Mouse (Mus musculus): Measurements from ENCODE around the gene Iqgap2. TPM values are rescaled to one million over a fixed set of nuclear protein-coding genes. Genes with fewer than 3 reads are reported as not detected.

Iqgap2 gene
- total and polyA plus RNA-seq, 3 experiments: 0.08 to 0.14 (median 0.11) TPM

DNA sequence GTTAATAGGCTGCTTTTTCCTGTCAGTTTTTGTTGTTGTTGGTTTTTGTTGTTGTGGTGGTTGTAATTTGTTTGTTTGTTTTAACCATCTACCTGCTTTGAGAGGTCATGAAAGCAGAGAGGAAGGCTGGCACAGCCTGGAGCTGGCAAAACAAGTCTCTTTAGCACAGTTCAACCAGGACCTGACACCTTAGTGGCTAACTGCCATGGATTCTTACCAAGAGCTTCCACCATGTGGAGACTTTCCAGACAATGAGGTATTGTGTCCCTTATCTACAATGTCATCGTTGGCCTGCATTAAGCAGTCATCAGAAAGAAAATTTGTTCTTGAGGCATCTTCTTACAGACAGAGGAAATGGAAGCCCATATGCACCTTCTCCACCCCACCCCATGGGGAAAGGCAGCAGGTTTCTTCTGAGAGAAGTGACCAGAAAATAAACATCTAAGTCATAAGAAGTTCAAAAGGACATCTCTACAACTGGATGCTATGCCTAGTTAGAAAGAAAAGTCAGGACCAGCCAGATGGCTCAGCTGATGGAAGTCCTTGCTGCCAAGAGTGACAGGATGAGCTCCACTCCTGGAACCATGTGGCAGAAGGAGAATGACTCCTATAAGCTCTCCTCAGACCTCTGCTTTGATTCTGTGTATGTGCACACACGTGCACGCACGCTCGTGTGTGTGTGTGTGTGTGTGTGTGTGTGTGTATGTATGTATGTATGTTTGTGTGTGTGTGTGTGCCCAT, 113.9 kb downstream of the Iqgap2 start:
- no peaks in the 10 kb centered on the region for H3K9me3 ChIP-seq (replicated peaks; ENCODE audit: low read length)
- no peak overlapping the region for H3K9ac ChIP-seq (ENCODE audit: insufficient read depth, low read depth)
- dilution Hi-C loops (cut with MboI; ENCODE audit: extremely low pct_ligation_motif_present, extremely low pct_unique_long_range_greater_than_20kb, low sequenced_read_pairs): no loop called here
- H3K4me2 ChIP-seq (ENCODE audit: insufficient read depth, low read depth, poor library complexity, severe bottlenecking): no peak overlapping the region
- H3K27ac ChIP-seq (ENCODE audit: insufficient read depth, low read depth): no peak overlapping the region
- H3K4me1 ChIP-seq (ENCODE audit: control insufficient read depth in 1 of 2, insufficient read depth in 2 of 2): peaks cover 0 to 31% of the 10 kb centered on the region in 2 experiments; a peak in 2 of 4 replicates
- TF ChIP-seq SMC3 (IDR thresholded peaks at IDR 0.05; ENCODE audit: low read depth, low read length): no peak
- TF ChIP-seq MXI1 (IDR thresholded peaks at IDR 0.05; ENCODE audit: low read depth, low read length): no peak
- no peak for TF ChIP-seq BHLHE40 (IDR thresholded peaks at IDR 0.05; ENCODE audit: low read depth, low read length)
- TF ChIP-seq CTCF (conservative IDR thresholded peaks at IDR 0.05 in 1 of 2, IDR thresholded peaks at IDR 0.05 in 1 of 2; ENCODE audit: low read depth in 2 of 2, low read length in 2 of 2): no peak
- no peak for TF ChIP-seq SIN3A (IDR thresholded peaks at IDR 0.05; ENCODE audit: low read length)
- TF ChIP-seq POLR2A (IDR thresholded peaks at IDR 0.05; ENCODE audit: low read depth, low read length): no peak
- no peak for TF ChIP-seq E2F4 (IDR thresholded peaks at IDR 0.05; ENCODE audit: insufficient replicate concordance, low read depth, low read length)
- no peak for TF ChIP-seq GABPA (IDR thresholded peaks at IDR 0.05; ENCODE audit: insufficient replicate concordance, low read depth, low read length)
- TF ChIP-seq MEF2A (IDR thresholded peaks at IDR 0.05; ENCODE audit: borderline replicate concordance, low read depth, low read length): no peak
- TF ChIP-seq TCF12 (IDR thresholded peaks at IDR 0.05; ENCODE audit: low read depth, low read length): no peak
- TF ChIP-seq NELFE (IDR thresholded peaks at IDR 0.05; ENCODE audit: low read depth, low read length): no peak
- no peak for TF ChIP-seq MYC (IDR thresholded peaks at IDR 0.05; ENCODE audit: low read depth, low read length)
- TF ChIP-seq ZKSCAN1 (IDR thresholded peaks at IDR 0.05; ENCODE audit: borderline replicate concordance, low read depth, low read length): no peak
- TF ChIP-seq CHD2 (IDR thresholded peaks at IDR 0.05; ENCODE audit: low read length): no peak
- no peak for TF ChIP-seq IRF4 (IDR thresholded peaks at IDR 0.05; ENCODE audit: low read depth, low read length)
- TF ChIP-seq CHD1 (IDR thresholded peaks at IDR 0.05; ENCODE audit: low read depth, low read length): no peak
- no peak for TF ChIP-seq JUND (conservative IDR thresholded peaks at IDR 0.05; ENCODE audit: low read depth, low read length)
- no peak for TF ChIP-seq PAX5 (IDR thresholded peaks at IDR 0.05; ENCODE audit: low read length)
- TF ChIP-seq MAX (IDR thresholded peaks at IDR 0.05; ENCODE audit: low read length): no peak
- H3K4me3 ChIP-seq (replicated peaks in 1 of 3; ENCODE audit: low read depth in 2 of 3, low read length in 2 of 3, poor library complexity in 1 of 3): no peak overlapping the region
- no peaks in the 10 kb centered on the region for H3K79me2 ChIP-seq (replicated peaks; ENCODE audit: control insufficient read depth, extremely low read depth, insufficient read depth, poor library complexity, severe bottlenecking)
- H3K27me3 ChIP-seq (replicated peaks): no peaks in the 10 kb centered on the region
- in situ Hi-C loops (cut with MboI; ENCODE audit: low pct_ligation_motif_present, low pct_unique_long_range_greater_than_20kb, low sequenced_read_pairs): no loop called here
- no peak for DNase-seq (ENCODE audit: extremely low read depth)
- H3K36me3 ChIP-seq (replicated peaks in 1 of 2; ENCODE audit: control insufficient read depth in 1 of 2, insufficient read depth in 1 of 2, low read length in 1 of 2): no peaks in the 10 kb centered on the region

DNA sequence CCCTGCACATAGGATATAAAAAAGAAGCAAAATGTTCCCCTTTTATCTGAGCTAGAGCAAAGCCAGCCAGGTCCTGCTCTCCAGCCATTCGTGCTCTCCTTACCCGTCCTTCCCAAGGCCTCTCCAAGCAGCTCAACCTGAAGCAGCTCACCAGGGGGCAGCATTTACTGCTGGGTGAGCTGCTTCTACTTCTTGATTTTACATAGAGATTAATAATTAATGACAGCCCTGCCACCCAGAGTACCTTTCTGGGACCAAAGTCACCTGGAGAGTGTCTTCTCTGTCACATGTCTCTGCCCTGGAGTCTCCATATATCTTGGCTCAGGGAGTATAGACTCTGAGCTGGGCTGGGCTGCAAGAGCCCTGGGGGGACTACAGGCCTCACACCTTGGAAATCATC, 114.5 kb downstream of the Iqgap2 start:
- no peak overlapping the region for H3K4me3 ChIP-seq (replicated peaks in 1 of 3; ENCODE audit: low read depth in 2 of 3, low read length in 2 of 3, poor library complexity in 1 of 3)
- dilution Hi-C loops (cut with MboI; ENCODE audit: extremely low pct_ligation_motif_present, extremely low pct_unique_long_range_greater_than_20kb, low sequenced_read_pairs): no loop called here
- H3K27ac ChIP-seq (ENCODE audit: insufficient read depth, low read depth): no peak overlapping the region
- DNase-seq (ENCODE audit: extremely low read depth): peak; percentile 31
- in situ Hi-C loops (cut with MboI; ENCODE audit: low pct_ligation_motif_present, low pct_unique_long_range_greater_than_20kb, low sequenced_read_pairs): no loop called here
- no peaks in the 10 kb centered on the region for H3K79me2 ChIP-seq (replicated peaks; ENCODE audit: control insufficient read depth, extremely low read depth, insufficient read depth, poor library complexity, severe bottlenecking)
- H3K27me3 ChIP-seq (replicated peaks): no peaks in the 10 kb centered on the region
- no peaks in the 10 kb centered on the region for H3K36me3 ChIP-seq (replicated peaks in 1 of 2; ENCODE audit: control insufficient read depth in 1 of 2, insufficient read depth in 1 of 2, low read length in 1 of 2)
- H3K9me3 ChIP-seq (replicated peaks; ENCODE audit: low read length): no peaks in the 10 kb centered on the region
- H3K4me2 ChIP-seq (ENCODE audit: insufficient read depth, low read depth, poor library complexity, severe bottlenecking): no peak overlapping the region
- H3K4me1 ChIP-seq (ENCODE audit: control insufficient read depth in 1 of 2, insufficient read depth in 2 of 2): peaks cover 0 to 29% of the 10 kb centered on the region in 2 experiments; a peak in 2 of 4 replicates
- H3K9ac ChIP-seq (ENCODE audit: insufficient read depth, low read depth): no peak overlapping the region
- TF ChIP-seq RCOR1 (conservative IDR thresholded peaks at IDR 0.05; ENCODE audit: low read depth, low read length): no peak
- TF ChIP-seq ZKSCAN1 (IDR thresholded peaks at IDR 0.05; ENCODE audit: borderline replicate concordance, low read depth, low read length): no peak
- TF ChIP-seq TCF12 (IDR thresholded peaks at IDR 0.05; ENCODE audit: low read depth, low read length): no peak
- no peak for TF ChIP-seq MAFK (IDR thresholded peaks at IDR 0.05; ENCODE audit: insufficient replicate concordance, low read length)
- no peak for TF ChIP-seq TBP (conservative IDR thresholded peaks at IDR 0.05; ENCODE audit: low read depth, low read length)
- no peak for TF ChIP-seq CHD2 (IDR thresholded peaks at IDR 0.05; ENCODE audit: low read length)
- no peak for TF ChIP-seq IRF4 (IDR thresholded peaks at IDR 0.05; ENCODE audit: low read depth, low read length)
- no peak for TF ChIP-seq PAX5 (IDR thresholded peaks at IDR 0.05; ENCODE audit: low read length)
- no peak for TF ChIP-seq GABPA (IDR thresholded peaks at IDR 0.05; ENCODE audit: insufficient replicate concordance, low read depth, low read length)
- no peak for TF ChIP-seq CHD1 (IDR thresholded peaks at IDR 0.05; ENCODE audit: low read depth, low read length)
- TF ChIP-seq EP300 (IDR thresholded peaks at IDR 0.05; ENCODE audit: low read length): no peak
- no peak for TF ChIP-seq ZC3H11A (IDR thresholded peaks at IDR 0.05; ENCODE audit: low read depth, low read length)
- no peak for TF ChIP-seq MYC (IDR thresholded peaks at IDR 0.05; ENCODE audit: low read depth, low read length)
- TF ChIP-seq JUN (IDR thresholded peaks at IDR 0.05; ENCODE audit: insufficient read depth, low read depth, low read length): no peak
- peak in 1 of 2 experiments; percentile 63; a peak in 2 of 4 replicates for TF ChIP-seq CTCF (conservative IDR thresholded peaks at IDR 0.05 in 1 of 2, IDR thresholded peaks at IDR 0.05 in 1 of 2; ENCODE audit: low read depth in 2 of 2, low read length in 2 of 2)
- TF ChIP-seq NRF1 (IDR thresholded peaks at IDR 0.05; ENCODE audit: low read depth, low read length): no peak
- no peak for TF ChIP-seq ELF1 (IDR thresholded peaks at IDR 0.05; ENCODE audit: low read depth, low read length)
- no peak for TF ChIP-seq MAX (IDR thresholded peaks at IDR 0.05; ENCODE audit: low read length)
- TF ChIP-seq MXI1 (IDR thresholded peaks at IDR 0.05; ENCODE audit: low read depth, low read length): no peak
- TF ChIP-seq MEF2A (IDR thresholded peaks at IDR 0.05; ENCODE audit: borderline replicate concordance, low read depth, low read length): no peak
- TF ChIP-seq MAZ (IDR thresholded peaks at IDR 0.05; ENCODE audit: low read depth, low read length): no peak
- no peak for TF ChIP-seq ETS1 (conservative IDR thresholded peaks at IDR 0.05; ENCODE audit: low read depth, low read length)
- peak; percentile 40 for TF ChIP-seq SMC3 (IDR thresholded peaks at IDR 0.05; ENCODE audit: low read depth, low read length)
